Mouse (Mus musculus) frontal cortex, adult (tissue): ENCODE results near the gene Olfr478.
"Not testable (repeated sequence)": the region's sequence is repeated elsewhere in the genome, so short reads cannot be mapped to it uniquely, and the experiment has no call there.

Experiments
- ATAC-seq: cut with Nextera tagmentation; 2 replicates; pipeline ENCODE4 v1.9.2; 2017; ENCODE audit warnings: mild to moderate bottlenecking, moderate library complexity, mixed read lengths; ENCODE audit not compliant: low TSS enrichment

Gene Olfr478

GRCm38 (mm10) chr7:108033889-108034288 is at the start of gene Olfr478:
Gene Olfr478 (minus strand): TSS chr7:108033989.
- no peak for ATAC-seq

GRCm38 (mm10) chr7:108079555-108079954 is 45.8 kb upstream of the Olfr478 start, which contains the start of gene Olfr481:
Gene Olfr481 (plus strand): TSS chr7:108079855.
- ATAC-seq = no peak

GRCm38 (mm10) chr7:108067246-108067645 is 33.5 kb upstream of the Olfr478 start, which contains the start of gene Olfr480:
Gene Olfr480 (minus strand): TSS chr7:108067346.
- ATAC-seq = no peak

- ATAC-seq = no peak
Observed at GRCm38 (mm10) chr7:108050393-108050792, 16.6 kb upstream of the Olfr478 start, which contains the start of gene Olfr479. Gene Olfr479 (plus strand): TSS chr7:108050693.

GRCm38 (mm10) chr7:108014256-108014655 is 19.5 kb downstream of the Olfr478 start:
- ATAC-seq = not testable (repeated sequence)

GRCm38 (mm10) chr7:107986393-107986792 is 47.4 kb downstream of the Olfr478 start, which contains the start of gene Olfr477:
Gene Olfr477 (plus strand): TSS chr7:107986693.
- ATAC-seq = no peak
